Mouse (Mus musculus): Measurements from ENCODE around the gene Arl5a.

DNA sequence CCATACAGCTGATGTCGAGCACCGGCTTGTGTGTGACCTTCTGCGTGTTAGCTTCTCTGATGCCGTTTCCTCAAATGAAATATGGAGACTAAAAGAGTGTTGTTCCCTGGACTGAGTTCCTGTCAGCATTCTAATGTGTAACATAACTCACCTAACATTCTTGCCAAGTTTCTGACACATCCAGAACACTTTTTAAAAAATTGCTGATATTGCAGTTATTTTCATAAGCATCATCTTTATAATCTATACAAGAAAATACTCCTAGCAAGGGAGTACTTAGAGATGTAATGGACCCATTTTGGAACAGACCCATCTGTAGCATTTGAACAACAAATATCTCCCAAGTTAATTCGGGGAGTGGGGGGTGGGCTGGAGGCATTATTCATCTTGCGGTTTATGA is 55.1 kb downstream of the Arl5a start:
- TF ChIP-seq MAX (IDR thresholded peaks at IDR 0.05; ENCODE audit: low read depth): no peak
- TF ChIP-seq MYOG (IDR thresholded peaks at IDR 0.05; ENCODE audit: control insufficient read depth in 1 of 3, insufficient read depth in 1 of 3, insufficient read length in 2 of 3, low read depth in 2 of 3): no peak
- TF ChIP-seq CEBPB (IDR thresholded peaks at IDR 0.05; ENCODE audit: insufficient read depth, poor library complexity, severe bottlenecking): no peak
- no peak for TF ChIP-seq TCF12 (IDR thresholded peaks at IDR 0.05; ENCODE audit: insufficient read depth, poor library complexity, severe bottlenecking)
- TF ChIP-seq POLR2A (IDR thresholded peaks at IDR 0.05; ENCODE audit: insufficient read length, low read depth): no peak
- no peak for TF ChIP-seq POLR2AphosphoS2 (IDR thresholded peaks at IDR 0.05; ENCODE audit: insufficient read length, low read depth)
- TF ChIP-seq SRF (IDR thresholded peaks at IDR 0.05; ENCODE audit: control insufficient read depth, insufficient read length, low read depth): no peak
- no peak for TF ChIP-seq MYOD1 (IDR thresholded peaks at IDR 0.05; ENCODE audit: control insufficient read depth in 1 of 3, insufficient read length in 2 of 3, low read depth in 2 of 3)
